Mouse (Mus musculus): ENCODE measurements around the gene Nkain2. TPM values are rescaled to one million over a fixed set of nuclear protein-coding genes. Genes with fewer than 3 reads are reported as not detected.

Gene Nkain2
- 4.9 and 6.0 TPM in 2 replicates for polyA plus RNA-seq (2016; fragmentation: Nextera tagmentation; extraction: Ambion mirVana)

GRCm38 (mm10) chr10:32889652-32890506 lies at the start of gene Nkain2:
Gene Nkain2, minus strand, starts transcription at chr10:32890462.
- H3K27ac ChIP-seq = peak within 1 kb of the TSS; percentile 59; the same call in 1 of the 2 replicates
- peak; percentile 87 for ATAC-seq (ENCODE audit: low FRiP score)
- WGBS = under 1% methylated on average over 71 of the region's 81 CpGs

GRCm38 (mm10) chr10:32939853-32940252 lies 49.6 kb upstream of the Nkain2 start:
- WGBS = 93% methylated on average over 3 of the region's 3 CpGs
- Histone ChIP-seq H3K27ac (no peak overlapping the region), H3K4me2 (no peak overlapping the region), H3K9ac (no peak overlapping the region), H3K36me3 (replicated peaks) (no peaks in the 10 kb centered on the region), H3K4me3 (replicated peaks) (no peak overlapping the region), H3K9me3 (no peaks in the 10 kb centered on the region), H3K4me1 (no peaks in the 10 kb centered on the region), H3K27me3 (no peaks in the 10 kb centered on the region)
- ATAC-seq (ENCODE audit: low FRiP score) = no peak

More at GRCm38 (mm10) chr10:32889652-32890506, at the start of gene Nkain2:
- Histone ChIP-seq H3K4me2 (peak within 1 kb of the TSS; percentile 83), H3K36me3 (replicated peaks) (no peaks in the 10 kb centered on the region), H3K9me3 (no peaks in the 10 kb centered on the region), H3K4me3 (replicated peaks) (peak within 1 kb of the TSS; percentile 72), H3K4me1 (no peaks in the 10 kb centered on the region), H3K27me3 (no peaks in the 10 kb centered on the region), H3K9ac (peak within 1 kb of the TSS; percentile 81)

- Histone ChIP-seq H3K4me1 (no peaks in the 10 kb centered on the region), H3K4me3 (replicated peaks) (no peak overlapping the region), H3K9me3 (no peaks in the 10 kb centered on the region), H3K27ac (no peak overlapping the region), H3K4me2 (no peak overlapping the region), H3K27me3 (no peaks in the 10 kb centered on the region), H3K36me3 (replicated peaks) (no peaks in the 10 kb centered on the region), H3K9ac (no peak overlapping the region)
- no peak for ATAC-seq (ENCODE audit: low FRiP score)
Measured at GRCm38 (mm10) chr10:32895093-32895492, 4.8 kb upstream of the Nkain2 start.

- Histone ChIP-seq H3K27ac (peak overlapping the region; percentile 59; the same call in 1 of the 2 replicates), H3K9ac (peak overlapping the region; percentile 81)
Measured at GRCm38 (mm10) chr10:32890507-32891131, 357 bp upstream of the Nkain2 start.

GRCm38 (mm10) chr10:32881977-32882376 lies 8.3 kb downstream of the Nkain2 start:
- no peaks in the 10 kb centered on the region for H3K36me3 ChIP-seq (replicated peaks)
- no peak overlapping the region for H3K9ac ChIP-seq
- no peak overlapping the region for H3K27ac ChIP-seq
- H3K4me3 ChIP-seq (replicated peaks) = no peak overlapping the region
- peak; percentile 70 for ATAC-seq (ENCODE audit: low FRiP score)
- no peaks in the 10 kb centered on the region for H3K4me1 ChIP-seq
- H3K27me3 ChIP-seq = no peaks in the 10 kb centered on the region
- WGBS = 38% methylated on average over 6 of the region's 6 CpGs
- no peak overlapping the region for H3K4me2 ChIP-seq
- no peaks in the 10 kb centered on the region for H3K9me3 ChIP-seq

More at GRCm38 (mm10) chr10:32890507-32891131, 357 bp upstream of the Nkain2 start:
- Histone ChIP-seq H3K4me2 (peak overlapping the region; percentile 83), H3K36me3 (replicated peaks) (no peaks in the 10 kb centered on the region), H3K4me3 (replicated peaks) (peak overlapping the region; percentile 72), H3K9me3 (no peaks in the 10 kb centered on the region), H3K4me1 (no peaks in the 10 kb centered on the region), H3K27me3 (no peaks in the 10 kb centered on the region)
- WGBS = 3% methylated on average over 12 of the region's 13 CpGs
- peak; percentile 66 for ATAC-seq (ENCODE audit: low FRiP score)

- peak; percentile 93 for ATAC-seq (ENCODE audit: low FRiP score)
- Histone ChIP-seq H3K4me1 (no peaks in the 10 kb centered on the region; the same call in 1 of the 2 replicates), H3K9ac (no peak overlapping the region), H3K4me3 (replicated peaks) (no peak overlapping the region), H3K27ac (no peak overlapping the region), H3K27me3 (no peaks in the 10 kb centered on the region), H3K9me3 (no peaks in the 10 kb centered on the region), H3K4me2 (no peak overlapping the region), H3K36me3 (replicated peaks) (no peaks in the 10 kb centered on the region)
- 50% methylated on average over 1 of the region's 1 CpGs for WGBS
Measured at GRCm38 (mm10) chr10:32870691-32871406, 19.4 kb downstream of the Nkain2 start.

GRCm38 (mm10) chr10:32869541-32869940 lies 20.7 kb downstream of the Nkain2 start:
- no peak overlapping the region for H3K27ac ChIP-seq
- no peak overlapping the region for H3K9ac ChIP-seq
- H3K27me3 ChIP-seq = no peaks in the 10 kb centered on the region
- 27% methylated on average over 1 of the region's 1 CpGs for WGBS
- H3K9me3 ChIP-seq = no peaks in the 10 kb centered on the region
- no peak overlapping the region for H3K4me3 ChIP-seq (replicated peaks)
- no peaks in the 10 kb centered on the region for H3K36me3 ChIP-seq (replicated peaks)
- no peaks in the 10 kb centered on the region; the same call in 1 of the 2 replicates for H3K4me1 ChIP-seq
- H3K4me2 ChIP-seq = no peak overlapping the region
- ATAC-seq (ENCODE audit: low FRiP score) = peak; percentile 37; the same call in 1 of the 2 replicates

GRCm38 (mm10) chr10:32815210-32815883 lies 74.9 kb downstream of the Nkain2 start:
- Histone ChIP-seq H3K36me3 (replicated peaks) (no peaks in the 10 kb centered on the region), H3K4me1 (no peaks in the 10 kb centered on the region), H3K9me3 (no peaks in the 10 kb centered on the region), H3K9ac (no peak overlapping the region), H3K27me3 (no peaks in the 10 kb centered on the region), H3K27ac (no peak overlapping the region), H3K4me2 (no peak overlapping the region), H3K4me3 (replicated peaks) (no peak overlapping the region)
- 84% methylated on average over 4 of the region's 4 CpGs for WGBS
- ATAC-seq (ENCODE audit: low FRiP score) = no peak

- H3K4me3 ChIP-seq (replicated peaks) = no peak overlapping the region
- H3K4me2 ChIP-seq = no peak overlapping the region
- H3K27ac ChIP-seq = no peak overlapping the region
- H3K27me3 ChIP-seq = no peaks in the 10 kb centered on the region
- H3K36me3 ChIP-seq (replicated peaks) = no peaks in the 10 kb centered on the region
- WGBS = 70% methylated on average over 2 of the region's 2 CpGs
- H3K9me3 ChIP-seq = no peaks in the 10 kb centered on the region
- H3K4me1 ChIP-seq = no peaks in the 10 kb centered on the region
- H3K9ac ChIP-seq = no peak overlapping the region
- ATAC-seq (ENCODE audit: low FRiP score) = no peak
Measured at GRCm38 (mm10) chr10:32796215-32796614, 94.0 kb downstream of the Nkain2 start.

GRCm38 (mm10) chr10:32790541-32790940 lies 99.7 kb downstream of the Nkain2 start:
- H3K36me3 ChIP-seq (replicated peaks) = no peaks in the 10 kb centered on the region
- ATAC-seq (ENCODE audit: low FRiP score) = no peak
- no peaks in the 10 kb centered on the region for H3K27me3 ChIP-seq
- no peaks in the 10 kb centered on the region for H3K9me3 ChIP-seq
- no peak overlapping the region for H3K9ac ChIP-seq
- H3K4me1 ChIP-seq = no peaks in the 10 kb centered on the region
- H3K4me2 ChIP-seq = no peak overlapping the region
- H3K4me3 ChIP-seq (replicated peaks) = no peak overlapping the region
- H3K27ac ChIP-seq = no peak overlapping the region

- Histone ChIP-seq H3K36me3 (replicated peaks) (no peaks in the 10 kb centered on the region), H3K27ac (no peak overlapping the region), H3K4me3 (replicated peaks) (no peak overlapping the region), H3K4me1 (no peaks in the 10 kb centered on the region), H3K4me2 (no peak overlapping the region), H3K9ac (no peak overlapping the region), H3K9me3 (no peaks in the 10 kb centered on the region), H3K27me3 (no peaks in the 10 kb centered on the region)
- peak; percentile 61; the same call in 1 of the 2 replicates for ATAC-seq (ENCODE audit: low FRiP score)
- WGBS = 85% methylated on average over 3 of the region's 3 CpGs
Measured at GRCm38 (mm10) chr10:32782732-32783359, 107.4 kb downstream of the Nkain2 start.

Measured in forebrain, embryonic 12.5 days (tissue).